Mouse (Mus musculus) common myeloid progenitor, adult 5-6 weeks (primary cell): Measurements from ENCODE around the gene Scgb1b30. TPM values are rescaled to one million over a fixed set of nuclear protein-coding genes. Genes with fewer than 3 reads are reported as not detected.

Experiments
- total RNA-seq: library from RNA; stranded (forward); fragments of 200-1000, 187-1606 nt; gene quantifications from 2 replicates; pipeline ENCODE4 v1.2.3, GENCODE M21; 2017

Scgb1b30 gene
- total RNA-seq, 1 experiment from 2014 or later: not detected

Other genes starting within 250 kb of the Scgb1b30 start
- gene Scgb2b26, start 150.4 kb upstream of the Scgb1b30 start, total RNA-seq: not detected in 2 replicates
- not detected in 2 replicates for gene Scgb2b27, start 81.5 kb upstream of the Scgb1b30 start, total RNA-seq
- gene Scgb1b27, start 73.9 kb upstream of the Scgb1b30 start, total RNA-seq: not detected in 2 replicates
- gene Wtip, start 37.8 kb downstream of the Scgb1b30 start, total RNA-seq: not detected in 2 replicates
- gene Uba2, start 74.2 kb downstream of the Scgb1b30 start, total RNA-seq: 182 and 188 TPM in 2 replicates
- gene Pdcd2l, start 101.2 kb downstream of the Scgb1b30 start, total RNA-seq: 40.1 and 55.1 TPM in 2 replicates
- gene Gpi1, start 134.9 kb downstream of the Scgb1b30 start, total RNA-seq: 250 and 350 TPM in 2 replicates
- not detected in 2 replicates for gene Gm6096, start 155.6 kb downstream of the Scgb1b30 start, total RNA-seq
- 14.6 and 23.7 TPM in 2 replicates for gene 4931406P16Rik, start 218.1 kb downstream of the Scgb1b30 start, total RNA-seq